Mouse (Mus musculus) forebrain, embryonic 10.5 days (tissue): ENCODE results near the gene Nos1ap. TPM values are rescaled to one million over a fixed set of nuclear protein-coding genes. Genes with fewer than 3 reads are reported as not detected.

Experiments used
- DNase-seq: peaks from one replicate; pipeline ENCODE4 v3.0.0-alpha.2; 2017; ENCODE audit warnings: low spot score; ENCODE audit errors: extremely low spot score
- H3K27ac ChIP-seq: fragments of 300-500 bp; sonication (generic); 2 replicates; pipeline ENCODE4 v1.5.1; 2016; ENCODE audit warnings: mild to moderate bottlenecking
- H3K27me3 ChIP-seq: fragments of 300-500 bp; sonication (generic); 2 replicates; pipeline ENCODE4 v1.6.1; 2016; ENCODE audit warnings: mild to moderate bottlenecking; ENCODE audit not compliant: poor library complexity, severe bottlenecking
- H3K36me3 ChIP-seq: fragments of 300-500 bp; sonication (generic); replicated peaks from 2 replicates; pipeline ENCODE4 v1.6.1; 2016; ENCODE audit warnings: mild to moderate bottlenecking, moderate library complexity
- H3K4me1 ChIP-seq: fragments of 300-500 bp; sonication (generic); 2 replicates; pipeline ENCODE4 v1.6.1; 2016
- H3K4me3 ChIP-seq: fragments of 300-500 bp; sonication (generic); 2 replicates; pipeline ENCODE4 v1.5.1; 2016; ENCODE audit warnings: mild to moderate bottlenecking, moderate library complexity
- H3K9me3 ChIP-seq: fragments of 300-500 bp; sonication (generic); 2 replicates; pipeline ENCODE4 v1.6.1; 2016; ENCODE audit warnings: mild to moderate bottlenecking, moderate library complexity
- WGBS: fragments of 180-500 bp; shearing (Covaris S2); methylation state at CpG from one replicate; pipeline ENCODE4 v1.1.7; 2016; 5-methylcytosine and 5-hydroxymethylcytosine counted together
- polyA plus RNA-seq: library from polyadenylated mRNA; unstranded; fragments of >200 nt; fragmentation: Nextera tagmentation; extraction: Ambion mirVana; gene quantifications from 2 replicates; pipeline ENCODE4 v1.2.1, GENCODE M21; 2016

Nos1ap gene
- polyA plus RNA-seq, 1 experiment from 2014 or later = 10.5 TPM

GRCm38 (mm10) chr1:170459896-170460602, 129.6 kb downstream of the Nos1ap start:
- no peaks in the 10 kb centered on the region for H3K36me3 ChIP-seq
- peak overlapping the region; percentile 62; the same call in 1 of the 2 replicates for H3K27ac ChIP-seq
- no peak for DNase-seq
- peaks cover 23% of the 10 kb centered on the region for H3K4me1 ChIP-seq
- H3K4me3 ChIP-seq = no peak overlapping the region
- 72% methylated on average over 5 of the region's 5 CpGs for WGBS
- H3K27me3 ChIP-seq = no peaks in the 10 kb centered on the region
- H3K9me3 ChIP-seq = peaks cover 3% of the 10 kb centered on the region

- Histone ChIP-seq H3K27ac (no peak overlapping the region), H3K9me3 (peaks cover 3% of the 10 kb centered on the region), H3K4me1 (peaks cover 28% of the 10 kb centered on the region), H3K4me3 (no peak overlapping the region), H3K36me3 (no peaks in the 10 kb centered on the region), H3K27me3 (no peaks in the 10 kb centered on the region)
- WGBS = 77% methylated on average over 4 of the region's 4 CpGs
- no peak for DNase-seq
These were observed 132.0 kb downstream of the Nos1ap start for GRCm38 (mm10) chr1:170457673-170458072.

- DNase-seq = no peak
- 91% methylated on average over 14 of the region's 14 CpGs for WGBS
- H3K36me3 ChIP-seq = no peaks in the 10 kb centered on the region
- H3K9me3 ChIP-seq = peaks cover 3% of the 10 kb centered on the region
- H3K27ac ChIP-seq = no peak overlapping the region
- H3K4me3 ChIP-seq = no peak overlapping the region
- H3K4me1 ChIP-seq = peaks cover 28% of the 10 kb centered on the region
- H3K27me3 ChIP-seq = peaks cover 7% of the 10 kb centered on the region
These were observed 133.6 kb downstream of the Nos1ap start for GRCm38 (mm10) chr1:170455910-170456700.

- Histone ChIP-seq H3K4me3 (no peak overlapping the region), H3K4me1 (peaks cover 26% of the 10 kb centered on the region), H3K27me3 (peaks cover 11% of the 10 kb centered on the region), H3K9me3 (peaks cover 3% of the 10 kb centered on the region), H3K36me3 (no peaks in the 10 kb centered on the region), H3K27ac (no peak overlapping the region)
- 94% methylated on average over 3 of the region's 3 CpGs for WGBS
- DNase-seq = no peak
These were observed 134.3 kb downstream of the Nos1ap start for GRCm38 (mm10) chr1:170455387-170455786.

- DNase-seq = no peak
- peaks cover 29% of the 10 kb centered on the region for H3K4me1 ChIP-seq
- WGBS = 81% methylated on average over 3 of the region's 3 CpGs
- no peak overlapping the region for H3K4me3 ChIP-seq
- peaks cover 3% of the 10 kb centered on the region for H3K9me3 ChIP-seq
- H3K36me3 ChIP-seq = no peaks in the 10 kb centered on the region
- peaks cover 24% of the 10 kb centered on the region for H3K27me3 ChIP-seq
- no peak overlapping the region for H3K27ac ChIP-seq
These were observed 136.2 kb downstream of the Nos1ap start for GRCm38 (mm10) chr1:170453455-170453854.

GRCm38 (mm10) chr1:170448244-170448643, 141.4 kb downstream of the Nos1ap start:
- Histone ChIP-seq H3K9me3 (no peaks in the 10 kb centered on the region), H3K27ac (no peak overlapping the region), H3K4me3 (no peak overlapping the region), H3K36me3 (no peaks in the 10 kb centered on the region), H3K27me3 (peaks cover 28% of the 10 kb centered on the region), H3K4me1 (peaks cover 40% of the 10 kb centered on the region)
- DNase-seq = no peak
- WGBS = 13% methylated on average over 2 of the region's 2 CpGs

GRCm38 (mm10) chr1:170445458-170445857, 144.2 kb downstream of the Nos1ap start:
- Histone ChIP-seq H3K27me3 (peaks cover 18% of the 10 kb centered on the region), H3K4me3 (no peak overlapping the region), H3K4me1 (peaks cover 43% of the 10 kb centered on the region), H3K9me3 (no peaks in the 10 kb centered on the region), H3K27ac (no peak overlapping the region), H3K36me3 (no peaks in the 10 kb centered on the region)
- WGBS = 60% methylated on average over 3 of the region's 3 CpGs
- no peak for DNase-seq

- Histone ChIP-seq H3K9me3 (no peaks in the 10 kb centered on the region), H3K36me3 (no peaks in the 10 kb centered on the region), H3K27me3 (no peaks in the 10 kb centered on the region), H3K4me1 (peaks cover 27% of the 10 kb centered on the region), H3K27ac (no peak overlapping the region), H3K4me3 (no peak overlapping the region)
- WGBS = 94% methylated on average over 10 of the region's 10 CpGs
- no peak for DNase-seq
These were observed 149.3 kb downstream of the Nos1ap start for GRCm38 (mm10) chr1:170440367-170440766.

GRCm38 (mm10) chr1:170438471-170439151, 151.1 kb downstream of the Nos1ap start:
- Histone ChIP-seq H3K4me3 (no peak overlapping the region), H3K9me3 (no peaks in the 10 kb centered on the region), H3K36me3 (no peaks in the 10 kb centered on the region), H3K27me3 (no peaks in the 10 kb centered on the region), H3K4me1 (peaks cover 27% of the 10 kb centered on the region), H3K27ac (0 out of 2 replicates have a peak overlapping the region, but pooled peaks have one; percentile 16)
- WGBS = 62% methylated on average over 7 of the region's 7 CpGs
- no peak for DNase-seq

- Histone ChIP-seq H3K4me3 (no peak overlapping the region), H3K4me1 (peaks cover 33% of the 10 kb centered on the region), H3K27ac (no peak overlapping the region), H3K36me3 (no peaks in the 10 kb centered on the region), H3K27me3 (no peaks in the 10 kb centered on the region), H3K9me3 (no peaks in the 10 kb centered on the region)
- WGBS = 88% methylated on average over 4 of the region's 4 CpGs
- DNase-seq = no peak
These were observed 155.5 kb downstream of the Nos1ap start for GRCm38 (mm10) chr1:170434146-170434545.

- no peaks in the 10 kb centered on the region for H3K36me3 ChIP-seq
- peaks cover 29% of the 10 kb centered on the region for H3K4me1 ChIP-seq
- DNase-seq = no peak
- H3K27me3 ChIP-seq = no peaks in the 10 kb centered on the region
- H3K9me3 ChIP-seq = no peaks in the 10 kb centered on the region
- H3K4me3 ChIP-seq = no peak overlapping the region
- H3K27ac ChIP-seq = no peak overlapping the region
These were observed 156.0 kb downstream of the Nos1ap start for GRCm38 (mm10) chr1:170433661-170434060.

GRCm38 (mm10) chr1:170432288-170432687, 157.4 kb downstream of the Nos1ap start:
- no peak overlapping the region for H3K27ac ChIP-seq
- WGBS = 85% methylated on average over 5 of the region's 5 CpGs

GRCm38 (mm10) chr1:170431312-170431711, 158.3 kb downstream of the Nos1ap start:
- WGBS = 83% methylated on average over 5 of the region's 5 CpGs
- peak overlapping the region; percentile 35; the same call in 1 of the 2 replicates for H3K27ac ChIP-seq

More at GRCm38 (mm10) chr1:170432288-170432687, 157.4 kb downstream of the Nos1ap start:
- Histone ChIP-seq H3K4me1 (peaks cover 22% of the 10 kb centered on the region), H3K36me3 (no peaks in the 10 kb centered on the region), H3K9me3 (no peaks in the 10 kb centered on the region), H3K4me3 (no peak overlapping the region), H3K27me3 (no peaks in the 10 kb centered on the region)
- no peak for DNase-seq

More at GRCm38 (mm10) chr1:170431312-170431711, 158.3 kb downstream of the Nos1ap start:
- DNase-seq = no peak
- Histone ChIP-seq H3K36me3 (no peaks in the 10 kb centered on the region), H3K4me3 (no peak overlapping the region), H3K4me1 (peaks cover 31% of the 10 kb centered on the region), H3K9me3 (no peaks in the 10 kb centered on the region), H3K27me3 (no peaks in the 10 kb centered on the region)
